Mouse (Mus musculus) liver, postnatal 0 days (tissue): Measurements from ENCODE around the gene Rab11fip5.

Source experiments
- CTCF ChIP-seq: sonication (generic); IDR thresholded peaks from 2 replicates; pipeline ENCODE4 v1.5.1; 2016; ENCODE audit warnings: antibody characterized with exemption, low read depth
- EP300 ChIP-seq: IDR thresholded peaks from 2 replicates; pipeline ENCODE4 v1.6.1; 2016; ENCODE audit warnings: antibody characterized with exemption, low read depth, mild to moderate bottlenecking

DNA sequence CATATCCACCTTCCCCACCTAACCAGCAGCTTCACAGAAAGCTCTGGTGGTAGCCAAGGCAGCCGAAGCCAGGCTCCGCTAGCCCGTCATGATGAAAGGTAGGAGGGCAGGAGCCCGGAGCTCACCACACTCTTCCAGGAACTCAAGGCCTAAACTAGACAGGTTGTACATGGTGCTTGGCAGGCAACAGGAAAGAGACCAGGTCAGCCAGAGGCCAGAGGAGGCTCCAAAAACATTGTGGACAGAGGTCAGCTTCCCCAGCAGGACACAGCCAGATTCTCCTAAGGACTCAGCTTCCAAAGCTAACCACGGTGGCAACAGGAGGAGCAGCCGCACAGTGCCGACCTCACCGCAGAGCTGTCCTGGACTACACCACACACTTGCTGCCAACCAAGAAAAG lies 31.4 kb downstream of the Rab11fip5 start:
- TF ChIP-seq CTCF (no peak), EP300 (no peak)
